Mouse (Mus musculus): ENCODE data around the gene Spdye4c. TPM values are rescaled to one million over a fixed set of nuclear protein-coding genes. Genes with fewer than 3 reads are reported as not detected.

Spdye4c gene
- total RNA-seq (2021) = not detected

DNA sequence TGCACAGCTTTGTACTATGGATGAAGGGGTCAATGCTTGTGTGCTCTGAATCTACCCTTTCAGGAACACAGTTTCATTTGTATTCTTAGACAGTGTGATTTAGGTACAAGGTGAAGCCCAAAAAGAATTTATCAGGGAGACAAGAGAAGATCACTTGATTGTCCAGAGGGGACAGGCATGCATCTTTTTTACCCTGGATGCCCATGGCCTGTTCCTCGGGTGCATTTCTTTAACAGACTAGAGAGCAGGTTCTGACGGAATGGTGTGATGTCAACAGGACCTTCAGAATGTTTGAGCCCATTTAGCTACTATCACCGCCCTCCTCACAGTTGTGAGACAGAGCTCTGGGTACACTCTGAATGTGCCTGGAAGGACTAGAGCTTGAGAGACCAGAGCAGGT, at the start of gene Spdye4c:
TSS of gene Spdye4c (plus strand) at position 301 of the 400 bp plus-strand sequence.
- DNase-seq (ENCODE audit: extremely low spot score in 1 of 2, low spot score in 1 of 2) = no peak

DNA sequence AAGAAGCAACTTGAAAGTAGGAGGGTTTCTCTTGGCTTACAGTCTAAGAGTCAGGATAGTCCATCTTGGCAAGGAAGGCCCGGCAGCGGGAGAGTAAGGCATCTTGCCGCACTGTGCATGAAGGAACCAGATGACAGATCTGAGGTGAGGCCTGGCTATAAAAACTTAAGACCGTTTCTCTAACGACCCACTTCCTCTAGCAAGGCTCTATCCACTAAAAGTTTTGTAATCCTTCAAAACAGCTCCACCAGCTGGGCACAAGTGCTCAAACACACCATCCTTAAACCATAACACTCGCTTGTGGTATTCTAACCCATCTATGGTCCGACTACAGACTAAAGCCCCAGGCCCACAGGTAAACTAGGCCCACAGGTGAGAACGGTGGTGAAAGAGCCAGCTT, 47.5 kb upstream of the Spdye4c start:
- no peak for DNase-seq (ENCODE audit: extremely low spot score in 1 of 2, low spot score in 1 of 2)

DNA sequence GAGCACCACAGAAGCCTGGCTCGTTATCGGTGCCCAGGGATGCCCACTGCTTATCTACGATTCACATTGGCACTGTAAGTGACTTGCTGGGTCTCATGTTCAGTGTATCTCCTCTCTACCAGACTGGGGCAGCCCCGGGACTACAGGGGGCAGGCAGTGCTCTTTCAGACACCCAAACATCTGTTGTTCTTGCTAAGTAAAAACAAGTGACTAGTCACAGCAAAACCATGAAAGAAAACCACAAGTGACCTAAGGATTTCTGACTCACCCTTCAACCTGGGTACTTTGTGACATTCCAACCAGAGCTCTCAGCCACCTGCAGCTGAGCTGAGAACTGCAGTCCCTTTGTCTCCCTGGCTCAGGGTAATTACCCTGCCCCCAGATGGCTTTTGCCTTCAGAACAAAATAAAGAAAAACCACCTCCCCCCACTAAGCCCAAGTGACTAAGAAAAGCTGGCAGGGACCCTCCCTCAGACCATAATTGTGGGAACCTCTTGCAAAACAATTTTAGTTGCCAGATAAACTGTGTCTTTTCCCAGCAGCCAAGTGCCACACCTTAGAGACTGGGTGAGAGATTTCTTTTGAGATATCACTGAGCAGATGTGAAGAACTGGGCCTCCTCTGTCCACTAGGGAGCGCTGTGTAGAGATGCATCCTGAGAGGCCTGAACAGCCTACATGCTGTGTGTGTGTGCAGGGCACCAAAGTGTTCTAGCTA, 46.4 kb upstream of the Spdye4c start:
- peak in 1 of 2 experiments; percentile 42 for DNase-seq (ENCODE audit: extremely low spot score in 1 of 2, low spot score in 1 of 2)

DNA sequence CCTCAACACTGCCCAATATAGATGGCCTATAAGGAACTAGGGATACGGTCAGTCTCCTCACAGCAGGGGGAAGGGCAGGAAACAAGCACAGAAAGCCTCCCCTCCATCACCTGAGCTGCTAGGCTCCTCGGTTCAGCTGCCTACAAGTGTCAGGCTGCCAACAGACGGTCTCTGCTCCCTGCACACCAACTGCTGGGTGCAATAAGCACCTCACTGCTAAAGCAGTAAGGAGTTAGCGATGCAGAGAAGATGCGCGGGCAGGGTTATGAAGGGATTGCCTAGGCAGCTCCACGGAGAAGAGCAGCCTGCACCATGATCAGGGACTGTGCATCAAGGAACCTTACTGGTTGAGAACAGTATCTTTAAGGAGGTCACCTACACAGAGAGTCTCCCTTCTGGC, 45.6 kb upstream of the Spdye4c start:
- no peak for DNase-seq (ENCODE audit: extremely low spot score in 1 of 2, low spot score in 1 of 2)

DNA sequence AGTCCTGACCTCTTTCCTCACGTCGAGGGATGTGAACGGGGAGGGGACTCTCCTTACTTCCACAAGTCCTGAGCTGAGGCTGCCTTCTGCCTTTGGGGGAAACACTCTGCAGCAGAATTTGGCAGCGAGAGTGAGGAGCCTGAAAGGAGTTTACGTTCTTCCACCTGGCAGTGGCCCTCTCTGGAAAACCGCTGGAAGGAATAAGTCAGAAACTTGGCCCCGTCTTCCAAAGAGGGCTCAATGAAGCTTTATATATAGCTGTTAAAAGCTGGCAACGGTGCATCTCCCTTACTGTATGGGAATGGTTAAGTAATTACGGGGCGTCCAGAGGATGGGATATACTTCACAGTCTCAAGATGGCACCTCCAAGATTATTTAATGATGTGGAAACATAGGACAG, 43.9 kb upstream of the Spdye4c start:
- no peak for DNase-seq (ENCODE audit: extremely low spot score in 1 of 2, low spot score in 1 of 2)

DNA sequence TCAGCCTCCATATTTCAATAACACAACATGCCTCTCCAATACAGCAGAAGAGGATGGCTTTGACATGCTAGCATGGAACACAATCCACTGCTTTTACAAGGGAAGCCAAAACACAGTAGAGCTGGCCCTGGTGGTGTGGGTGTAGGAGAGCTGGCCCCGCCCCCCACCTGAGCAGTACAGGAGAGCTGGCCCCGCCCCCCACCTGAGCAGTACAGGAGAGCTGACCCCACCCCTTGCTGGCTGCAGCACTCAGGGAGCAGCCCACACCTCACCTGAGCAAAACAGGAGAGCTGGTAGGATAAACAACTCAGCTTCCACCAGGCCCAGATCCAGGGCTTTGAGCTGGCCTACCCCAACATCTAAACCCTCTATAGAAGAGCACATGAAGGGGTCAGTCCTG, 42.7 kb upstream of the Spdye4c start:
- no peak for DNase-seq (ENCODE audit: extremely low spot score in 1 of 2, low spot score in 1 of 2)

DNA sequence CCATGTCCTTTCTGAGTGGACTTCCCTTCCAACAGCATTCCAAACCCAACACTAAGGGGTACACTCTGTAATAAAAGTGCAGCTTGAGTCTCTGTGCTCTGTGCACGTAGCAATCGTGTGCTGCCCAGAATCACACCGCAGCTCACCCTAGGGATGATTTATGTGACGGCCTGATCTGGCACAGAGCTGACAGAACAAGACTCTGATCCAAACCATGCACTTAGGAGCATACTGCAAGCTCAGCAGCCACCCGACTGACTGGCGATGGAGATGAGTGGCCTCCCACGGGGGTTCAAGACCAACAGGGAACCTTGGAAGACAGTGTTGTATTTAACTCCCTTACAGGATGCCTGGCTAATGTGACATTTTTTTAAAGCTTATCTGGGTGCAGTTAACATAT, 41.4 kb upstream of the Spdye4c start:
- no peak for DNase-seq (ENCODE audit: extremely low spot score in 1 of 2, low spot score in 1 of 2)

DNA sequence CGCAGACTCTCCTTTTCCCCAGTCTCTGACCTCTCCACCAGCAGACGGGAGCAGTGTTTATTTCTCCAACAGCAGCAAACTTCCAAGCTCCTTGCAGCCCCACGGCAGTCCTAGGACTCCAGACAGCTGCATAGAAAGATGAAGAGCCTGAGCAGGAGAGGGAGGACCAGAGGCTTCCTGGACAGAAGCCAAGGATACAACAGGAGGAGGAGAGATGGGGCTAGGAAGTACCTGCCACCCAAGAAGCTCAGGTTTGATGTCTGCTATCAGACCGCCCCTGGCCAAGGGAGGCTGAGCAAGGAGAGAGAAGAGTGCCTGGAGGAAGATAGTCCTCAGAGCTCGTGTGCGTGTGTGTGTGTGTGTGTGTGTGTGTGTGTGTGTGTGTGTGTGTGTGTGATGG, 41.0 kb upstream of the Spdye4c start:
- DNase-seq (ENCODE audit: extremely low spot score in 1 of 2, low spot score in 1 of 2) = no peak

DNA sequence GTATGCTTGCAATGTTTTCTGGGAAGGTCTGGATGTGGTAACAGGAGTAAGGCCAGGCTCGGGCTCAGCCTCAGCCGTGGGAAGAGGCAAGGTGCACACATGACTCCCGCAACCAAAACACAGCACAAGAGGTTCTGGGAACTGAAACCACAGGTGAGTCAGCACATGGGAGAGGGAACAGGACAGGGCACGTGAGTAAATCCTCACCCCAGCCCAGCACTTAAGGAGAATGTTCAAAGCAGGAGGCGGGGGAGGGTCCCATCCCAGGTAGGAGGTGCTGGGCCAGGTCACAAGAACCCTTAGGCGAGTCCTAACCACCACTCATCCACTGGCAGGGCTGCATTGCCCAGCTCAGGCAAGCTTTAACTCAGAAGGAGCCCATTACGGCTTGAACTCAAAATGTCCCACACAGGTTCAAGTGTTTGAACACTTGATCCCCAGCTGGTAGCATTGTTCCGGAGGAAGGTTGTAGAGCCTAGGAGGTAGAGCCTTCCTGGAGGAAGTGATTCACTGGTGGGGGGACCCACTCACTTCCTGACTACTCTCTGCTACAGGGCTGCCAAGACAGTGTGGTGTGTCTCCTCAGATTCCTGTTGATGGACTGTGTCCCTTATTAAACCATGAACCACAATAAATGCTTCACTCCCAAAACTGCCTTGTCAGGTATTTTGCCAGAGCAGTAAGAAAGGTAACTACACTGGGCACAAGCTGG, 38.8 kb upstream of the Spdye4c start:
- no peak for DNase-seq (ENCODE audit: extremely low spot score in 1 of 2, low spot score in 1 of 2)

DNA sequence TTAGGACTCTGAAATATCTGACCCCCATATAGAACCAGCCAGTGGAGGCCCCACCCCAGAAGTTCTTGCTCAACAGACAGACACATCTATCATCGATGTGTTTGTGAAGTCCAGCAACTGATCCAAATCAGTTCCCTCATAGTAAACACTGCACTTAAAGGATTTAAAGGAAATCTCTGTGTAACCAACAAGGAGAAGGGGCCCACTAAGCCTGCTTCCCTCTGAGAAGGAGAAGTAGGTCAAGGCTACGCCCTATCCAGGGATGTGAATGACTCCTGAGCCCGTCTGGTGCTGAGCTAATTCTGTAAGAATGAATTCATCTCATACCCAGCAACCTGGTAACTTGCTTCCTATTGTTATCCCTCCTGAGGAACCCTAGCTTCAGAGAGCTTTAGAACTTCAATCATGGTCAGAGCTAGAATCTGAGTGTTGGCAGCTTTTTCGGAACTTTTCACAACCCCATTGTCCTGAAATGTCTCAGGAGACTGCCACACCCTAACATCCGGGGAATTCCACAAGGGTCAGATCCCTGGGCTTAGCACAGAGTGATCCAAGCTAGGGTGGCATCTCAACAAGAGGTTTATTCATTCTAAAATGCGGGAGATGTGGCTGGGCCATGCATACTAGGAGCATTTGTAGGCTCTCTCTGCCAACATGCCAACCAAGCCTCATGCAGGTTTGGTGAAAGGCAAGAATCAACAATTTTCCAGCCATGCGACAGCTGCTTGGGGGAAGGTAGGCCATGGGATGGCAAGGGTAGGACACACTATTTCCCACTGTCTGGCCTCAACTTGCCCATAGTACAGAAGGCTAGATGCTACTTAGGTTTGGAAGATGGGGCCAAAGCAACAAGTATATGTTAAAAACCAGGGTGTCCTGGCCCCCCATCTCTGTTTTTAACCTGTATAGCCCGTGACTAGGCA, 38.0 kb upstream of the Spdye4c start:
- no peak for DNase-seq (ENCODE audit: extremely low spot score in 1 of 2, low spot score in 1 of 2)

DNA sequence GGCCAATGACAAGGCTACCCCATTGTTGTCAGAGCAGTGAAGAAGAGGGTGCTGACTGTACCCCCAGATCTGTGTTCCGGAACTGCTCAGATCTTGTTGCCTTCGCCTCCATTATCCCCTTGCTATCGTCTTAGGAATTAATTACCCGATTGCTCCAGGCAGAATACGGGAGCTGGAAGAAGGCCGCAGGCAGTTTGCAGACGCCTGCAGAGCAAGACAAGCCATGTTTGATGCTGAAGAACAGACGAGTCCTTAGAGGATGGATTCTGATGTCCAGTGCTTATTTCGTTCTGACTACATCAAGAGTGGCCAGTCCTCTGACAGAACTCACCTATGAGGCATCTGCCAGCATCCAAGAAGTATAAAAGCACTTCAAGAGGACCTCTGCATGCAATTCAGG, 35.9 kb upstream of the Spdye4c start:
- DNase-seq (ENCODE audit: extremely low spot score in 1 of 2, low spot score in 1 of 2) = no peak

DNA sequence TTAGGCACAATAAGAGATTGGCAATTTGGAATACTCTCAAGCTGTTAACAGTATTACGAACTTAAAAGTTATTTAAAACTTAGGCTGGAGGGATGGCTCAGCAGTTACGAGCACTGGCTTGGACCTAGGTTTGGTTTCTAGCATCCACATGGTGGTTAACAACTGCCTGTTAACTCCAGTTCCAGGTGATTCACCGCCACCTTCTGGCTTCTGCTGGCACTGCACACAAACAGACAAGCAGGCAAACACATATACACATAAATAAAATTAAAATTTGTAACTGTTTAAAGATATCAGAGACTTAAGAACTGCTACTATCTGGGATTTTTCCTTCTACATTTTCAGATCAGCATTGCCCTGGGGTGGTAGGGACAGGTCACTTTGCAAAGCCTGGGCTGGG, 26.8 kb upstream of the Spdye4c start:
- no peak for DNase-seq (ENCODE audit: extremely low spot score in 1 of 2, low spot score in 1 of 2)

DNA sequence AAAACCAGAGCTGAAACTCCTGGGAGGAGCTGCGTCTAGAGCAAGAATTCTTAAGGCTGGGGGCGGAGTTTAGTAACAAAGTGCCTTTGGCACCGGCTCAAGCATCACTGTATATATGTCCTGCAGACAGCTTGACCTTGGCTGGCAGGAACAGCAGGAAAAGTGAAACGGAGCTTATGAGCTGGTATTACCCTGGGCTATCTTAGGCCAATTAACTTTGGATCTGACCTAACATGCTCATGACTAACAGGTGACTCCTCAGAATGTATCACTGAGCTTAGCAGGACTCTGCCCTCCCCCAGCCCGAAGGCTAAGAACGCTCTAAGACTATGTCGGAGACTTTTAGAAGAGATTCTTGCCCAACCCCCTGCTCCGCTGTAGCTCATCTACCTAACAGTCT, 25.1 kb upstream of the Spdye4c start:
- DNase-seq (ENCODE audit: extremely low spot score in 1 of 2, low spot score in 1 of 2) = no peak

DNA sequence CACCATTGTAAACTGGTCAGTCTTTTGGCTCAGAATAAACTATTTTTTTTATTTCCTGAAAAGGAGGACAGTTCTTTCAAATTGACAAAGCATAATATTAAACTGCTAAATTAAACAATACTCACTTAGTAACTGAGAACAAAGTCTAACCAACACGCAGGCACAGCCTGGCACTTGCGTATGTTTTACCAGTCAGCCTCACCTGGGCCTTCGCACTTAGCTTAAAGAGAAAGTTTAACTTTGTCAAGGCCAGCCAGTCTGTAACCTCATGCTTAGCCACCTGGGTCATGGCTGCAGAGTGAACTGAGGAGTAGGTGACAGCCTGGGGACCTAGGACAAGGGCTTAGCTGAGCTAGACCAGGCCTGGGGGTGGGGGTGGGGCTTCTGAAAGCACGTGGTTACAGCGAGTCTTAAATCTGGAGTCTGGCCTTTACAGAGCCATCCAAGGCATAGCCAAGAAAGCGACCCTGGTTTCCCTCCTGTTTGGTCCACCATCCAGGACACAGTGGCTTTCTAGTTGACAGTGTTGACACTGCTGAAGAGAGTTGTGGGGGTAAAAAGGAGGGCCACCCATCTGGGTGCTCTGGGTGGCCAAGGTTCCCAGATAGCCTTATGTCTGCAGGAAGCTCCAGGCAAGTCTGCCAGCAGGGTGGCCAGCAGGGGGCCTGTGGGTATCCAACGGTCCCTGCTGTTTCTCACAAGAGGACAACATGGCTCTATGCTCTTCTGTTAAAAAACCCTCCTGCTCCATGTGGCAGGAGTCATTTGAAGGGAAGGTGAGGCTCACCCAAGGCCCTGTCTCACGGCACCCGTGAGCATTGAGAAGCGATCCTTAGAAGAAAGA, 24.5 kb upstream of the Spdye4c start:
- DNase-seq (ENCODE audit: extremely low spot score in 1 of 2, low spot score in 1 of 2) = peak in 1 of 2 experiments; percentile 11

DNA sequence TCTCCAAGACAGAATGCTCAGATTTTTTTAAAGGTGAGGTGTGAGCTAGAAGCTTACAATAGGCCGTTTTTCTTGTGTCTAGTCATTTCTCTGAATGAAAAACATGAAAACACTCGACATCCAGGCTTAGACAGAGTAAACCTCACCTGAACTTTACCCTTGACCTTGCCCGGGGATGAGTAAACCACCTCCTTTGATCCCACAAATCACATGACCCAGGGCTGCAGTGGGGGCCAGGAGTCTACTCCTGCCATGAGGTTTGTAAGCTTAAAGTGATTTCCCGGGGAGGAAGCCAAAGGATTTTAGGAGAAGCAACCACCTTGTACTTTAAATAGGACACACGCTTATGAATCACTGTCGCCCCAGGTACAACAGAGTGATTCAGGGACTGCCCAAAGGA, 23.0 kb upstream of the Spdye4c start:
- DNase-seq (ENCODE audit: extremely low spot score in 1 of 2, low spot score in 1 of 2) = no peak

DNA sequence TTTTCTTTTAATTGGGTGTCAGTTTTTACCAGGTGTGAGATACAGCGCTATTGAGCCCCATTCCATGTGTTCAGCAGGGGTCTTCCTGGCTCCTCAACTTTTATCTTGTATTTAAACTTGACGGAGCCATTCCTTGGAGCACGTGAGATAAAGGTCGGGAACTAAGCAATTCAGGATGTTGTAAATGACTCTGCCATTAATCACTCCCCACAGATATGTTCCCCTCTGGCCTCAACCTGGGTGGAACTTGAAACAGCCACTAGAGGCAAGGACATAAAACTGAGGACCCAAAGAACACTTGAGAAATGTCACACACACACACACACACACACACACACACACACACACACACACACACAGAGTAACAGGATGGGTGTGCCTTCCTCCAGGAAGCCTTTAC, 22.5 kb upstream of the Spdye4c start:
- DNase-seq (ENCODE audit: extremely low spot score in 1 of 2, low spot score in 1 of 2) = no peak

DNA sequence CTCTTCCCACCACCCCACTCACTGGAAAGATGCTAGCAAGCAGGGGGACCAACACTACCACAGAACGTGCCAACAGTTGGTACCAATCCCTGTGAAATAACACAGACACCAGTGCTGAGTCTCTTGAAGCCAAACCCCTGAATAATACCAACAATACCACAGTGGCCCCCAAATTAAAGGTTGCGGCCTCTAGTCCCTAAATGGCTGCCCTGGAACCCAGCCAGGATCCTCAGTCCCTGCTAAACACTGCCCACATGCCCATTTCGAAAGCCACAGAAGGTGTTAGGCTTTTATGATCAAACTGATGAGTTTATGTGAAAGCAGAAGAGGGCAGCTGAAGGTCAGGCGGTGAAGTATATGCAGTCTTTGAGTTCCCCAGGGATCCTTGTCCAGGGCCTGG, 20.0 kb upstream of the Spdye4c start:
- DNase-seq (ENCODE audit: extremely low spot score in 1 of 2, low spot score in 1 of 2) = no peak

DNA sequence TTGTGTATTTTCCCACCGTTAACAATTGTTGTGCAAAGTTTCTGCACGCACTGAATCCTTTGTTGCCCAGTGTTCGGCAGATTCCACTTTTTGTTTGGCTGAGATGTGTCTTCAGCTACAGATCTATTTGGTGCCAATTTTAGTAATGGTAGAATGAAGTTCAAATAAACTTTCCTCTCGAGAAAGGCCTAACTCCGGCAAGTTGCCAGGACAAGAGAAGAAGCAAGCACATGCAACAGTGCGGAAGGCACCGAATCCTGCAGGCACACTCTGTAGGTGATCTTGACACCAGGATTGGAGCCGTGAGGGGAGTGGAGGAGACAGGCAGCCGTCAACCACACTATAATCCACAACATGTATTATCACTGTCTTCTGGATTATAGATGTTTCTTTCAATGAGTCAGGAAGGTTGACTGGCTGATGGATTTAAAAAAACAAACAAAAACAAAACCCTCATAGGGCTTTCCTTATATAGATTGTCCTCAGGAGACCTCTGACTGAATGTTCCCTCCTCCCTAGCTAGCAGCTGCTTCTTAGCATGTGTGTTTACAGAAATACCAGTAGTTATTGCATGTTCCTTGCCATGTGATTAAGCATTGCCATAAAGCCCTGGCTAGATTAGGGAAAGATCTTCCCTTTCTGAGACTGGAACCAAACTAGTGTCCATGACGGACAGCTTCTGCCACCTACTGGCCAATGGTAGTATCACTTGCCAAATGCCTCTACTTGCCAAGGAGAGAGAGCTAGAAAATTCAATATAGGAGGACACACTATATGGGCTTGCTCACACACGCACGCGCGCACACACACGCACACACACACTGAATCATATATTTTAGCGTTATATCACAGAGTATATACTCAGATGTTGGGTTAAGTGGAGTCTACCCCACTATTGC, 18.0 kb upstream of the Spdye4c start:
- DNase-seq (ENCODE audit: extremely low spot score in 1 of 2, low spot score in 1 of 2) = peak; percentile 76 to 95

DNA sequence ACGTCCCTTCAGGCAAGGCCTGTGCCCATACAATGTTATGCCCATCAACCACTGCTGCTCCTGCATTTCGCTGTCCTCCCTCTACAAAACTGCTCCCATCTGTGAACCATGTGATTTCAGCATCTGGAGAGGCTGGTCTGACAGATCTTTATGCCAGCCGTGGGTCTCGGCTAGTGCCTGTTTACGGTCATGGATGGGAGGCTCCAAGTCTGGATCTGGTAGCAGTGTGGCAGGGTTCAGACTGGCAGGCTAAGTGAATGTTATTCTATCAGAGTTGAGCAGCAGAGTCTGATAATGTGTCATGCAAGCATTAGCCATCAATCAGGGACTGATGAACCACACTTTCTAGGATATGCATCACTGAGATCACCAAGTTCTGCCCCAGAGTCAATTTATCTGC, 8.1 kb upstream of the Spdye4c start:
- no peak for DNase-seq (ENCODE audit: extremely low spot score in 1 of 2, low spot score in 1 of 2)

Data from layer of hippocampus, postnatal 25 days (tissue).